Mouse (Mus musculus) heart, adult 2 months (tissue): ENCODE results near the gene Hnrnpm.
"Not testable (repeated sequence)": the region's sequence is repeated elsewhere in the genome, so short reads cannot be mapped to it uniquely, and the experiment has no call there.

Experiments used
- CTCF ChIP-seq: fragments of 200-600 bp; IDR thresholded peaks from 2 replicates; pipeline ENCODE4 v1.8.1; 2022; ENCODE audit warnings: antibody characterized with exemption, mild to moderate bottlenecking, moderate library complexity
- POLR2A ChIP-seq: fragments of 200-500 bp; IDR thresholded peaks from 2 replicates; pipeline ENCODE4 v1.6.1; 2011; ENCODE audit warnings: mild to moderate bottlenecking, low read depth, low read length, control low read depth; ENCODE audit not compliant: insufficient read depth

GRCm38 (mm10) chr17:33613726-33614125, 72.9 kb downstream of the Hnrnpm start:
- not testable (repeated sequence) for TF ChIP-seq POLR2A, CTCF
